Mouse (Mus musculus) heart, embryonic 11.5 days (tissue): ENCODE results near the gene Tmem191c. TPM values are rescaled to one million over a fixed set of nuclear protein-coding genes. Genes with fewer than 3 reads are reported as not detected.

Source experiments
- ATAC-seq: fragments of 200-750 bp; cut with Nextera tagmentation; replicated peaks from 2 replicates; pipeline ENCODE4 v1.8.0; 2017; ENCODE audit warnings: moderate library complexity; ENCODE audit not compliant: insufficient number of reproducible peaks, low FRiP score, low TSS enrichment
- H3K27ac ChIP-seq: fragments of 300-500 bp; sonication (generic); 2 replicates; pipeline ENCODE4 v1.5.1; 2014; ENCODE audit warnings: mild to moderate bottlenecking, low read depth, low read length
- H3K27me3 ChIP-seq: fragments of 300-500 bp; sonication (generic); 2 replicates; pipeline ENCODE4 v1.6.1; 2014; ENCODE audit warnings: mild to moderate bottlenecking, low read length, mixed read lengths; ENCODE audit not compliant: control insufficient read depth, insufficient read depth
- H3K36me3 ChIP-seq: fragments of 300-500 bp; sonication (generic); 2 replicates; pipeline ENCODE4 v1.6.1; 2014; ENCODE audit warnings: mild to moderate bottlenecking, low read length, moderate library complexity, mixed read lengths; ENCODE audit not compliant: control insufficient read depth, insufficient read depth
- H3K4me1 ChIP-seq: fragments of 300-500 bp; sonication (generic); 2 replicates; pipeline ENCODE4 v1.6.1; 2014; ENCODE audit warnings: low read length; ENCODE audit not compliant: control insufficient read depth, insufficient read depth
- H3K4me2 ChIP-seq: fragments of 300-500 bp; sonication (generic); 2 replicates; pipeline ENCODE4 v1.6.1; 2014; ENCODE audit warnings: mild to moderate bottlenecking, moderate library complexity
- H3K4me3 ChIP-seq: fragments of 300-500 bp; sonication (generic); 2 replicates; pipeline ENCODE4 v1.5.1; 2014; ENCODE audit warnings: low read depth, low read length
- H3K9ac ChIP-seq: fragments of 300-500 bp; sonication (generic); 2 replicates; pipeline ENCODE4 v1.6.1; 2014; ENCODE audit warnings: mild to moderate bottlenecking, low read depth, low read length, moderate library complexity
- H3K9me3 ChIP-seq: fragments of 300-500 bp; sonication (generic); replicated peaks from 2 replicates; pipeline ENCODE4 v1.6.1; 2016; ENCODE audit warnings: low read length; ENCODE audit not compliant: control insufficient read depth
- WGBS: fragments of 180-500 bp; shearing (Covaris S2); extraction: QIAGEN DNeasy Blood & Tissue Kit; methylation state at CpG from one replicate; pipeline ENCODE4 v1.1.7; 2014; ENCODE audit not compliant: insufficient replicate concordance; 5-methylcytosine and 5-hydroxymethylcytosine counted together
- polyA plus RNA-seq: library from polyadenylated mRNA; unstranded; fragments of >200 nt; fragmentation: Nextera tagmentation; extraction: Ambion mirVana; gene quantifications from 2 replicates; pipeline ENCODE4 v1.2.1, GENCODE M21; 2014

Gene Tmem191c
- polyA plus RNA-seq, 1 experiment from 2014 or later: 4.9 TPM

DNA sequence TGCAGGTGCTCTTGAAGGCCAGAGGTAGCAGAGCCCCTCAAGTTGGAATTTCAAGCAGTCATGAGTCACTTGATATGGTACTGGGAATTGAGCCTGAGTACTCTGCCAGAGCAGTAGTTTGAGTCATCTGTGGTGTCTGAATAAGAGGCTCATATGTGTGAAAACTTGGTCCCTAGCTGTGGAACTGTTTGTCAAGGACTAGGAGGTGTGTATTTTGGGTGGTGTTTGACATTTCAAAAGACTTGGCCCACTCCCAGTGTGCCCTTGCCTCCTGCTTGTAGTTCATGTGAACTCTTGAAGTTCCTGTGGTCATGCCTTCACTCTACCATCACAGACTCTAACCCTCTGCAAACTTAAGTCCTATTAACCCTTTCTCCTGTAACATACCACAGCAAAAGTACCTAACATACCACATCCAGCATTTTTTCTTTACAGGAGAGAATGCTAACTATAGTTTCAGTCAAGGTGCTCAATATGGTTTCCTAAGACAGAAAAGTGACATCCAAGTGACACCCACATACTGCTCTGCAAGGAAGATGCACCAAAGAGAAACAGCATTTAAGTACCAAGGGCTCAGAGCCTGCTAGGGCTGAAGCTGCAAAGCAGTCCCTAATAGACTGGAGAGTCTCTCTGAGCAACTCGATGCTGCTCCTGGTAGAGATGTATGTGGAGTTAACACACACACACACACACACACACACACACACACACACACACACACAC lies 54.1 kb downstream of the Tmem191c start:
- ATAC-seq: no peak
- 0 out of 2 replicates have a peak, but pooled peaks cover 2% of the 10 kb centered on the region for H3K36me3 ChIP-seq
- H3K27me3 ChIP-seq: no peaks in the 10 kb centered on the region
- H3K9ac ChIP-seq: no peak overlapping the region
- H3K4me3 ChIP-seq: no peak overlapping the region
- 89% methylated on average over 1 of the region's 1 CpGs for WGBS
- H3K4me2 ChIP-seq: no peak overlapping the region
- H3K27ac ChIP-seq: no peak overlapping the region
- H3K4me1 ChIP-seq: no peaks in the 10 kb centered on the region
- no peaks in the 10 kb centered on the region for H3K9me3 ChIP-seq

DNA sequence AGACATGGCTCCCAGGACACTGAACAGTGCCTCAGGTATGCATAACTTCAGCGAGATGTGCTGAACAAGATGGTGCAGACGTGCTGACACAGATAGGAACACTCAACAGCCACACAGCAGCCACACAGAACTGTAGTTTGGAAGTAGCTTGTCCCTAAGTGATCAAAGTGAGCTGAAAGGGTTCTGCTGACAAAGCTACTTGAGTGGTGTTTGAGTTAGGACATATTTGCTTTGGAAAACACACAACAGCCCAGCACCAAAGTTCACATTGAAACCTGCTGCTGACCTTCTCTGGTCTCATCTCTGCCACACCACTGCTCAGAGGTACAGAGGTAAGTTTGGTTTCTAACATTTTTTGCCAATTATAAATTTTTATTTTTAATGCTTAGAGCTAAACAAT lies 55.2 kb downstream of the Tmem191c start, which contains the start of gene Serpind1:
TSS of gene Serpind1 (plus strand) at position 256 of the 400 bp plus-strand sequence.
- Histone ChIP-seq H3K4me3 (no peak within 1 kb of the TSS), H3K27me3 (no peaks in the 10 kb centered on the region), H3K4me2 (no peak within 1 kb of the TSS), H3K9me3 (no peaks in the 10 kb centered on the region), H3K27ac (no peak within 1 kb of the TSS), H3K4me1 (no peaks in the 10 kb centered on the region), H3K36me3 (no peaks in the 10 kb centered on the region), H3K9ac (no peak within 1 kb of the TSS)
- ATAC-seq: no peak
- WGBS: 44% methylated on average over 2 of the region's 2 CpGs

DNA sequence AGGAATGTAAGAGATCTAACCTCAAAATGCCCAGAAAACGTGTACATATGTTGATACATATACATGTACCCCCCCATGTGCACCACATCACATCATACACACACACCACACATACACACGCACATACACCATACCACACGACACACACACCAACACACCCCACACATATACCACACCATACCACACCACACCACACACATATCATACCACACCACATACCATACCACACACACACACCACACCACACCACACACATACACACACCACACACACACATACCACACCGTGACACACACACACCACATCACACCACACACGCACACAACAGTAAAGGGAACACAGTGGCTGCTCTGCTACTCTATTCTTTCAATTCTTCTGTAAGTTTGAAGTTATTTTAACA lies 56.0 kb downstream of the Tmem191c start:
- no peak overlapping the region for H3K9ac ChIP-seq
- H3K27ac ChIP-seq: no peak overlapping the region
- no peak for ATAC-seq
- H3K4me1 ChIP-seq: no peaks in the 10 kb centered on the region
- no peaks in the 10 kb centered on the region for H3K9me3 ChIP-seq
- 83% methylated on average over 5 of the region's 5 CpGs for WGBS
- no peak overlapping the region for H3K4me2 ChIP-seq
- H3K36me3 ChIP-seq: no peaks in the 10 kb centered on the region
- no peaks in the 10 kb centered on the region for H3K27me3 ChIP-seq
- no peak overlapping the region for H3K4me3 ChIP-seq

Other genes with a start within 250 kb of the Tmem191c start
- 20.1 and 20.4 TPM in 2 replicates for gene Ypel1, start 206.4 kb upstream of the Tmem191c start, polyA plus RNA-seq
- gene Ppil2, start 164.8 kb upstream of the Tmem191c start, polyA plus RNA-seq: 104 and 108 TPM in 2 replicates
- 37.0 and 41.5 TPM in 2 replicates for gene 2610318N02Rik, start 150.9 kb upstream of the Tmem191c start, polyA plus RNA-seq
- 61.9 and 63.6 TPM in 2 replicates for gene Sdf2l1, start 143.7 kb upstream of the Tmem191c start, polyA plus RNA-seq
- 4.6 and 5.8 TPM in 2 replicates for gene Ydjc, start 131.5 kb upstream of the Tmem191c start, polyA plus RNA-seq
- gene Ccdc116, start 128.8 kb upstream of the Tmem191c start, polyA plus RNA-seq: 0.07 TPM in 1 of 2 replicates, not detected in the other
- gene Ube2l3, start 73.4 kb upstream of the Tmem191c start, polyA plus RNA-seq: 313 and 328 TPM in 2 replicates
- 0.04 and 0.34 TPM in 2 replicates for gene Rimbp3, start 67.5 kb upstream of the Tmem191c start, polyA plus RNA-seq
- 4.5 and 4.8 TPM in 2 replicates for gene Hic2, start 42.5 kb upstream of the Tmem191c start, polyA plus RNA-seq
- 0.61 and 2.5 TPM in 2 replicates for gene Serpind1, start 55.3 kb downstream of the Tmem191c start, polyA plus RNA-seq
- gene Snap29, start 129.9 kb downstream of the Tmem191c start, polyA plus RNA-seq: 6.0 and 6.5 TPM in 2 replicates
- gene Pi4ka, start 130.2 kb downstream of the Tmem191c start, polyA plus RNA-seq: 36.8 and 38.3 TPM in 2 replicates
- 47.8 and 49.6 TPM in 2 replicates for gene Crkl, start 175.9 kb downstream of the Tmem191c start, polyA plus RNA-seq
- gene Aifm3, start 213.5 kb downstream of the Tmem191c start, polyA plus RNA-seq: 0.54 and 0.68 TPM in 2 replicates
- gene Lztr1, start 232.6 kb downstream of the Tmem191c start, polyA plus RNA-seq: 46.6 and 47.4 TPM in 2 replicates